ENCODE assay signal across 12 mouse cellular contexts in genomic region chr14:60988228-60988627, GRCm38 (mm10). TPM values are rescaled to one million over a fixed set of nuclear protein-coding genes. Genes with fewer than 3 reads are reported as not detected.
A peak's percentile ranks its signal among the peaks of the same experiment; 100 is the strongest.
DNase-seq lines count a peak whose midpoint lies in the region; ATAC-seq lines count a peak whose summit lies in the region.
"Had no signal": no experiment of that assay in that cellular context is flagged by ENCODE, and none has a peak within 500 bp of the region (broad histone marks: within the 10 kb centered on the region; RNA-seq: fewer than 3 reads in every experiment).

No protein-coding gene starts in this region.

- H3K4me3 ChIP-seq in heart, embryonic 14.5 days (ENCODE audit: control insufficient read depth in 1 of 2, insufficient read depth in 1 of 2, low read depth in 1 of 2, low read length in 2 of 2), result no peak overlapping the region
- H3K4me3 ChIP-seq in midbrain, embryonic 14.5 days (replicated peaks; ENCODE audit: low read depth, low read length), result no peak overlapping the region
- no peak overlapping the region for H3K4me3 ChIP-seq in midbrain, embryonic 11.5 days (ENCODE audit: low read depth, low read length)
- no peak overlapping the region for H3K4me3 ChIP-seq in embryonic facial prominence, embryonic 13.5 days
- H3K4me3 ChIP-seq: hindbrain, embryonic 15.5 days had no signal

- intact Hi-C loops in heart, postnatal 14 days (cut with DNase I), result no loop called here

- no peak overlapping the region for H3K9ac ChIP-seq in heart, embryonic 14.5 days (ENCODE audit: low read length)
- H3K9ac ChIP-seq in midbrain, embryonic 14.5 days (replicated peaks; ENCODE audit: low read length), result no peak overlapping the region
- H3K9ac ChIP-seq in midbrain, embryonic 11.5 days (ENCODE audit: low read length), result no peak overlapping the region
- H3K9ac ChIP-seq in embryonic facial prominence, embryonic 13.5 days, result no peak overlapping the region
- H3K9ac ChIP-seq: hindbrain, embryonic 15.5 days had no signal

- peak overlapping the region; percentile 44 to 56 for H3K27ac ChIP-seq in heart, embryonic 14.5 days (replicated peaks in 1 of 2; ENCODE audit: control insufficient read depth in 1 of 2, insufficient read depth in 1 of 2, low read depth in 2 of 2, low read length in 2 of 2)
- no peak overlapping the region for H3K27ac ChIP-seq in midbrain, embryonic 14.5 days (replicated peaks; ENCODE audit: low read depth, low read length)
- no peak overlapping the region for H3K27ac ChIP-seq in midbrain, embryonic 11.5 days (ENCODE audit: low read depth, low read length)
- peak overlapping the region; percentile 52; the same call in 1 of the 2 replicates for H3K27ac ChIP-seq in embryonic facial prominence, embryonic 13.5 days
- H3K27ac ChIP-seq: hindbrain, embryonic 15.5 days had no signal

- no peak for ATAC-seq in heart, embryonic 14.5 days (ENCODE audit: insufficient number of reproducible peaks, insufficient read depth, low FRiP score, low read depth)
- no peak for ATAC-seq in midbrain, embryonic 14.5 days (ENCODE audit: low FRiP score, low TSS enrichment)
- ATAC-seq in midbrain, embryonic 11.5 days (ENCODE audit: low FRiP score), result no peak
- no peak for ATAC-seq in embryonic facial prominence, embryonic 13.5 days (ENCODE audit: insufficient number of reproducible peaks, insufficient read depth, low FRiP score, low TSS enrichment, low read depth)
- no peak for ATAC-seq in megakaryocyte progenitor cell, adult 5-6 weeks (replicated peaks; ENCODE audit: poor library complexity)
- ATAC-seq: lung, postnatal 0 days had no signal

- H3K36me3 ChIP-seq in heart, embryonic 14.5 days (ENCODE audit: control insufficient read depth, insufficient read depth, low read length), result no peaks in the 10 kb centered on the region
- H3K36me3 ChIP-seq in midbrain, embryonic 14.5 days (ENCODE audit: control insufficient read depth, insufficient read depth, low read length), result no peaks in the 10 kb centered on the region
- H3K36me3 ChIP-seq in midbrain, embryonic 11.5 days (ENCODE audit: control insufficient read depth, insufficient read depth, low read length), result no peaks in the 10 kb centered on the region
- H3K36me3 ChIP-seq in embryonic facial prominence, embryonic 13.5 days, result no peaks in the 10 kb centered on the region
- H3K36me3 ChIP-seq in splenic B cell, adult 2 months (ENCODE audit: control insufficient read depth, insufficient read depth, low read length, poor library complexity, severe bottlenecking), result no peaks in the 10 kb centered on the region
- H3K36me3 ChIP-seq: hindbrain, embryonic 15.5 days had no signal

- no peaks in the 10 kb centered on the region for H3K9me3 ChIP-seq in heart, embryonic 14.5 days (ENCODE audit: control insufficient read depth, low read length)
- no peaks in the 10 kb centered on the region for H3K9me3 ChIP-seq in midbrain, embryonic 14.5 days (ENCODE audit: control insufficient read depth, low read length)
- H3K9me3 ChIP-seq in midbrain, embryonic 11.5 days (ENCODE audit: control insufficient read depth, low read length), result no peaks in the 10 kb centered on the region
- H3K9me3 ChIP-seq in embryonic facial prominence, embryonic 13.5 days, result no peaks in the 10 kb centered on the region
- H3K9me3 ChIP-seq: hindbrain, embryonic 15.5 days had no signal

- H3K27me3 ChIP-seq in heart, embryonic 14.5 days (ENCODE audit: control insufficient read depth, insufficient read depth, low read length), result no peaks in the 10 kb centered on the region
- H3K27me3 ChIP-seq in midbrain, embryonic 14.5 days (ENCODE audit: control insufficient read depth, insufficient read depth, low read length), result no peaks in the 10 kb centered on the region
- no peaks in the 10 kb centered on the region for H3K27me3 ChIP-seq in midbrain, embryonic 11.5 days (ENCODE audit: control insufficient read depth, insufficient read depth, low read length)
- H3K27me3 ChIP-seq in embryonic facial prominence, embryonic 13.5 days, result no peaks in the 10 kb centered on the region
- H3K27me3 ChIP-seq in splenic B cell, adult 2 months (ENCODE audit: control insufficient read depth, insufficient read depth, low read length, poor library complexity, severe bottlenecking), result no peaks in the 10 kb centered on the region
- H3K27me3 ChIP-seq: hindbrain, embryonic 15.5 days had no signal

- DNase-seq in heart, postnatal 14 days, result no peak
- peak; percentile 53 for DNase-seq in midbrain, embryonic 14.5 days
- no peak for DNase-seq in midbrain, embryonic 11.5 days (ENCODE audit: low spot score, missing footprints)
- DNase-seq in splenic B cell, adult 2 months (ENCODE audit: low read depth, low spot score), result peak; percentile 3
- DNase-seq in embryo, embryonic 9.5 days (ENCODE audit: extremely low spot score), result no peak
- DNase-seq: kidney, postnatal 36 days; left cerebral cortex, postnatal 4 days had no signal

- 0 out of 2 replicates have a peak overlapping the region, but pooled peaks have one; percentile 16 for H3K4me2 ChIP-seq in heart, embryonic 14.5 days (ENCODE audit: low read length)
- H3K4me2 ChIP-seq in midbrain, embryonic 14.5 days (ENCODE audit: low read length), result no peak overlapping the region
- H3K4me2 ChIP-seq in midbrain, embryonic 11.5 days, result no peak overlapping the region
- H3K4me2 ChIP-seq in embryonic facial prominence, embryonic 13.5 days, result no peak overlapping the region
- H3K4me2 ChIP-seq: hindbrain, embryonic 15.5 days had no signal

- 36% methylated on average over 6 of the region's 6 CpGs for WGBS in heart, embryonic 14.5 days
- 31% methylated on average over 6 of the region's 6 CpGs for WGBS in midbrain, embryonic 14.5 days
- 47% methylated on average over 6 of the region's 6 CpGs for WGBS in midbrain, embryonic 11.5 days
- WGBS in embryonic facial prominence, embryonic 13.5 days, result 18% methylated on average over 6 of the region's 6 CpGs

- H3K4me1 ChIP-seq in heart, embryonic 14.5 days (ENCODE audit: control insufficient read depth in 2 of 2, insufficient read depth in 2 of 2, low read length in 2 of 2), result peaks cover 16 to 25% of the 10 kb centered on the region in 2 experiments
- H3K4me1 ChIP-seq in midbrain, embryonic 14.5 days (ENCODE audit: control insufficient read depth, insufficient read depth, low read length), result peaks cover 7% of the 10 kb centered on the region
- H3K4me1 ChIP-seq in midbrain, embryonic 11.5 days (ENCODE audit: control insufficient read depth, insufficient read depth, low read length), result peaks cover 19% of the 10 kb centered on the region
- H3K4me1 ChIP-seq in embryonic facial prominence, embryonic 13.5 days, result peaks cover 54% of the 10 kb centered on the region

RNA-seq across cellular contexts. Expression of gene Tnfrsf19, which starts 58.1 kb away (rescaled TPM):
- 20.8 and 22.2 TPM in 2 replicates for polyA plus RNA-seq in heart, embryonic 14.5 days (2014; fragmentation: Nextera tagmentation; extraction: Ambion mirVana)
- 1 to 10 TPM; 2.2 to 3.2 TPM for total RNA-seq in heart, postnatal 14 days (2021)
- 25.4 and 46.9 TPM in 2 replicates for polyA plus RNA-seq in midbrain, embryonic 14.5 days (2014; fragmentation: Nextera tagmentation; extraction: Ambion mirVana)
- 74.8 and 81.2 TPM in 2 replicates for polyA plus RNA-seq in midbrain, embryonic 11.5 days (2014; fragmentation: Nextera tagmentation; extraction: Ambion mirVana)
- 81.8 and 95.3 TPM in 2 replicates for polyA plus RNA-seq in embryonic facial prominence, embryonic 13.5 days (2015; fragmentation: Nextera tagmentation; extraction: Ambion mirVana)
- total RNA-seq in megakaryocyte progenitor cell, adult 5-6 weeks (2015), result not detected in 2 replicates
- total RNA-seq in megakaryocyte progenitor cell, adult 5-6 weeks (2017), result 0.12 and 0.14 TPM in 2 replicates

Comparison
In these comparisons a context has a peak if more than half of its experiments do, and no peak if none do; other contexts are left out.
1. DNase-seq: peak in midbrain, embryonic 14.5 days (single experiment) and splenic B cell, adult 2 months (single experiment); none in heart, postnatal 14 days (0 of 2), midbrain, embryonic 11.5 days (single experiment) and embryo, embryonic 9.5 days (single experiment).
2. H3K27ac ChIP-seq: peak in heart, embryonic 14.5 days (2 of 2) and embryonic facial prominence, embryonic 13.5 days (single experiment); none in midbrain, embryonic 14.5 days (single experiment) and midbrain, embryonic 11.5 days (single experiment).